Comparison of ENCODE assay signal across 8 mouse cellular contexts in genomic region chr10:127164631-127165353, GRCm38 (mm10). TPM values are rescaled to one million over a fixed set of nuclear protein-coding genes. Genes with fewer than 3 reads are reported as not detected.
DNase-seq lines count a peak whose midpoint lies in the region; ATAC-seq and TF ChIP-seq lines count a peak whose summit lies in the region.

B4galnt1 (plus strand) TSS chr10:127165225.

- peak; percentile 96 for TF ChIP-seq CTCF in brain, embryonic 14.5 days (IDR thresholded peaks at IDR 0.05; ENCODE audit: borderline replicate concordance, extremely low read depth, insufficient read depth, insufficient read length)

- WGBS in heart, embryonic 15.5 days, result 2% methylated on average over 52 of the region's 52 CpGs
- WGBS in liver, embryonic 15.5 days (ENCODE audit: insufficient replicate concordance), result 2% methylated on average over 49 of the region's 52 CpGs
- 3% methylated on average over 50 of the region's 52 CpGs for WGBS in stomach, embryonic 15.5 days

- H3K27ac ChIP-seq in heart, embryonic 15.5 days, result peak within 1 kb of the TSS; percentile 25; the same call in 1 of the 2 replicates
- H3K27ac ChIP-seq in liver, embryonic 15.5 days (replicated peaks), result peak within 1 kb of the TSS; percentile 76
- peak within 1 kb of the TSS; percentile 74 for H3K27ac ChIP-seq in stomach, embryonic 15.5 days

- H3K27me3 ChIP-seq in erythroblast, embryonic 14.5 days (ENCODE audit: control insufficient read depth), result peaks cover 65% of the 10 kb centered on the region
- H3K27me3 ChIP-seq in heart, embryonic 15.5 days, result peaks cover 68% of the 10 kb centered on the region
- H3K27me3 ChIP-seq in liver, embryonic 15.5 days, result peaks cover 56% of the 10 kb centered on the region
- peaks cover 42% of the 10 kb centered on the region for H3K27me3 ChIP-seq in stomach, embryonic 15.5 days (replicated peaks)

- ATAC-seq in heart, embryonic 15.5 days (replicated peaks; ENCODE audit: insufficient number of reproducible peaks, insufficient read depth, low FRiP score, low read depth), result peak; percentile 73
- peak; percentile 80 for ATAC-seq in liver, embryonic 15.5 days (ENCODE audit: insufficient read depth)
- ATAC-seq in stomach, embryonic 15.5 days (ENCODE audit: insufficient read depth, low FRiP score, low read depth), result peak; percentile 84

- H3K4me2 ChIP-seq in heart, embryonic 15.5 days, result peak within 1 kb of the TSS; percentile 100
- H3K4me2 ChIP-seq in liver, embryonic 15.5 days, result peak within 1 kb of the TSS; percentile 97
- H3K4me2 ChIP-seq in stomach, embryonic 15.5 days, result peak within 1 kb of the TSS; percentile 100

- peaks cover 29% of the 10 kb centered on the region for H3K4me1 ChIP-seq in erythroblast, embryonic 14.5 days (ENCODE audit: control insufficient read depth)
- H3K4me1 ChIP-seq in heart, embryonic 15.5 days (replicated peaks), result peaks cover 24% of the 10 kb centered on the region
- H3K4me1 ChIP-seq in liver, embryonic 15.5 days (replicated peaks), result peaks cover 50% of the 10 kb centered on the region
- H3K4me1 ChIP-seq in stomach, embryonic 15.5 days, result peaks cover 16% of the 10 kb centered on the region

- H3K36me3 ChIP-seq in erythroblast, embryonic 14.5 days (ENCODE audit: control insufficient read depth), result no peaks in the 10 kb centered on the region
- no peaks in the 10 kb centered on the region for H3K36me3 ChIP-seq in heart, embryonic 15.5 days
- 0 out of 2 replicates have a peak, but pooled peaks cover 3% of the 10 kb centered on the region for H3K36me3 ChIP-seq in liver, embryonic 15.5 days (replicated peaks)
- no peaks in the 10 kb centered on the region for H3K36me3 ChIP-seq in stomach, embryonic 15.5 days

- peak; percentile 87 for TF ChIP-seq POLR2A in brain, embryonic 14.5 days (IDR thresholded peaks at IDR 0.05; ENCODE audit: borderline replicate concordance, extremely low read depth, insufficient read depth, insufficient read length, poor library complexity, severe bottlenecking)

- peak; percentile 86 for DNase-seq in CD8-positive naive resting alpha-beta T cell, adult 2 months (ENCODE audit: low read depth in 2 of 2, low spot score in 2 of 2)
- peak; percentile 95 for DNase-seq in brain, embryonic 14.5 days (ENCODE audit: low read depth)
- peak; percentile 59 to 74 for DNase-seq in kidney, postnatal 25 days
- DNase-seq in neural tube, embryonic 10.5 days (ENCODE audit: extremely low spot score, low spot score), result peak; percentile 86

- H3K4me3 ChIP-seq in erythroblast, embryonic 14.5 days (replicated peaks), result peak within 1 kb of the TSS; percentile 63
- peak within 1 kb of the TSS; percentile 59 for H3K4me3 ChIP-seq in heart, embryonic 15.5 days
- peak within 1 kb of the TSS; percentile 65 for H3K4me3 ChIP-seq in liver, embryonic 15.5 days (replicated peaks)
- H3K4me3 ChIP-seq in stomach, embryonic 15.5 days (replicated peaks), result peak within 1 kb of the TSS; percentile 57

- H3K9me3 ChIP-seq in erythroblast, embryonic 14.5 days (ENCODE audit: control insufficient read depth, low read length), result no peaks in the 10 kb centered on the region; the same call in 1 of the 2 replicates
- H3K9me3 ChIP-seq in heart, embryonic 15.5 days (replicated peaks), result no peaks in the 10 kb centered on the region
- H3K9me3 ChIP-seq in liver, embryonic 15.5 days (replicated peaks), result no peaks in the 10 kb centered on the region
- H3K9me3 ChIP-seq in stomach, embryonic 15.5 days, result no peaks in the 10 kb centered on the region

- H3K9ac ChIP-seq in heart, embryonic 15.5 days, result peak within 1 kb of the TSS; percentile 59
- H3K9ac ChIP-seq in liver, embryonic 15.5 days, result peak within 1 kb of the TSS; percentile 69
- peak within 1 kb of the TSS; percentile 77 for H3K9ac ChIP-seq in stomach, embryonic 15.5 days

RNA-seq across cellular contexts. Expression of gene B4galnt1, which starts in this region (rescaled TPM):
- 48.7 and 72.4 TPM in 2 replicates for polyA plus RNA-seq in brain, embryonic 14.5 days (2012; rRNA removed)
- polyA plus RNA-seq in erythroblast, embryonic 14.5 days (2012), result 0.56 and 1.0 TPM in 2 replicates
- polyA plus RNA-seq in heart, embryonic 15.5 days (2015; fragmentation: Nextera tagmentation; extraction: Ambion mirVana), result 1.5 and 5.7 TPM in 2 replicates
- 19.3 and 21.0 TPM in 2 replicates for polyA plus RNA-seq in liver, embryonic 15.5 days (2015; fragmentation: Nextera tagmentation; extraction: Ambion mirVana)
- 29.4 and 31.4 TPM in 2 replicates for polyA plus RNA-seq in stomach, embryonic 15.5 days (2015; fragmentation: Nextera tagmentation; extraction: Ambion mirVana)

Comparison
In these comparisons a context has a peak if more than half of its experiments do, and no peak if none do; other contexts are left out.
1. Peak in every context shown above with its lines: DNase-seq, ATAC-seq, H3K4me3 ChIP-seq and H3K27ac ChIP-seq.
2. H3K27ac ChIP-seq: peak in every context shown above with its lines; median percentile 76 in liver, embryonic 15.5 days; 74 in stomach, embryonic 15.5 days; 25 in heart, embryonic 15.5 days.